Mouse (Mus musculus): ENCODE results near the gene Rpl23. TPM values are rescaled to one million over a fixed set of nuclear protein-coding genes. Genes with fewer than 3 reads are reported as not detected.

The Rpl23 gene
- total and polyA plus RNA-seq, 2 experiments from 2014 or later: 310 to 346 TPM

DNA sequence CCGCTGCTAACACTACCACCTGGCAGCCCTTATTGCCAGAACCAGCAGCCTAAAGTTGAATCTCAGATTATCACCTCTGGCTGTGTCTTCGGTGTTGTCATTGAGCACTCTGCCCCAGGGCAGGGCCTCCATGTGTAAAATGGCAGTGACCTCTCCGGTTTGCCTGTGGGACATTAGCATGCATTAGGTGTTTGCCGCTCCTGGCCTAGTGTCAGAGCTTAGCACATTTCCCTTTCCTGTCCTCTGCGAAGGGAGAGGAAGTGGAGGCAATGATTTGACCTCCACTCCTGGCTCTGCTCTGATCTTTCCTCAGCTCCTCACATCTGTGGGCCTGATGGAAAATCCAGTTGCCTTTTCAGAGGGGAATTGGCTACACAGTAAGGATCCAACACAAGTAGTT is 37.7 kb upstream of the Rpl23 start:
- Histone ChIP-seq H3K4me1 (ENCODE audit: insufficient read depth) (no peaks in the 10 kb centered on the region), H3K4me2 (ENCODE audit: low read depth) (no peak overlapping the region), H3K27ac (ENCODE audit: low read depth, low read length) (no peak overlapping the region), H3K36me3 (ENCODE audit: insufficient read depth) (peaks cover 56% of the 10 kb centered on the region), H3K4me3 (ENCODE audit: low read depth, low read length) (no peak overlapping the region), H3K9ac (no peak overlapping the region), H3K9me3 (ENCODE audit: low read length) (no peaks in the 10 kb centered on the region), H3K27me3 (ENCODE audit: insufficient read depth, low read length) (no peaks in the 10 kb centered on the region)
- no peak for DNase-seq
- TF ChIP-seq CTCF (IDR thresholded peaks at IDR 0.05; ENCODE audit: low read depth): no peak
- 85% methylated on average over 5 of the region's 5 CpGs for WGBS
- ATAC-seq: no peak

DNA sequence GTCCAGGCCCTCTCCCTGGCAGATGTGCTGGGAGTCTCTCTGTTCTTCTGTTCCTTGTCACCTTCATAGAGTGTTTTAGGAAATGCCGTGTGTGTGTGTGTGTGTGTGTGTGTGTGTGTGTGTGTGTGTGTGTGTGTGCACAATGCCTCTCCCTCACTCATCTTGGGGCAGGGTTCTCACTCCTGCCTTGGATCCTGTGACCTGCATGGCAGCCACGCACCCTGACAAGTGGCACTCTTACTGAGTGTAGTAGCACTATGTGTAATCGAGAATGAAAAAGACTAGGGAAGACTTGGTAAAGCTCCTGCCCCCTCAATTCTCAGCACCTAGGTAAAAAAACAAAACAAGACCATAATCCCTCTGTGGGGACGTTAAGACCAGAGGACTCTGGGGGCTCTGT is 36.9 kb upstream of the Rpl23 start:
- no peak overlapping the region for H3K4me2 ChIP-seq (ENCODE audit: low read depth)
- WGBS: 40% methylated on average over 4 of the region's 4 CpGs
- no peak overlapping the region for H3K9ac ChIP-seq
- H3K9me3 ChIP-seq (ENCODE audit: low read length): no peaks in the 10 kb centered on the region
- no peaks in the 10 kb centered on the region for H3K27me3 ChIP-seq (ENCODE audit: insufficient read depth, low read length)
- ATAC-seq (no peak; the same call in 1 of the 2 replicates), DNase-seq (no peak)
- peak overlapping the region; percentile 62 for H3K27ac ChIP-seq (ENCODE audit: low read depth, low read length)
- peaks cover 54% of the 10 kb centered on the region for H3K36me3 ChIP-seq (ENCODE audit: insufficient read depth)
- H3K4me3 ChIP-seq (ENCODE audit: low read depth, low read length): no peak overlapping the region
- H3K4me1 ChIP-seq (ENCODE audit: insufficient read depth): no peaks in the 10 kb centered on the region
- TF ChIP-seq CTCF (IDR thresholded peaks at IDR 0.05; ENCODE audit: low read depth): no peak

DNA sequence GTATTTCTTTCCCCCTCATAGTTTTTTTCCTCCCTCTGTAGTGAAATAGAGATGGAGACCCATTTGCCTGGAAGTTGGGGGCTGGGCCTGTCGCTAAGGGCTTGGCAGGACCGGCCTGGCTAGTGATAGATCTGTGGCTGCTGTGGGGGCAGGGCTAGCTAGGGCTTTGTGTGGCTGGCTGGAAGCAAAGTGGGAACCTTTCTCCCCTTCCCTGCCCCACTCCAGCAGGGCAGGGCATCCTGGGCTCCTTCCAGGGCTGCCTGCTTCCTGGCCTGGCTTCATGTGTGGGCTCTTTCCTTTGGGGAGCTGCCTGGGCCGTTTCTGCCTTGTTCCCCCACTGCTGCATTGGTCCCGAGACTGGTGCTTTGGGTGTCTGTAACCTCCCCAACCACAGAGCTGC is 36.3 kb upstream of the Rpl23 start:
- Histone ChIP-seq H3K9ac (no peak overlapping the region), H3K4me3 (ENCODE audit: low read depth, low read length) (no peak overlapping the region), H3K9me3 (ENCODE audit: low read length) (no peaks in the 10 kb centered on the region), H3K27ac (ENCODE audit: low read depth, low read length) (peak overlapping the region; percentile 62), H3K4me1 (ENCODE audit: insufficient read depth) (peaks cover 1% of the 10 kb centered on the region; the same call in 1 of the 2 replicates), H3K27me3 (ENCODE audit: insufficient read depth, low read length) (no peaks in the 10 kb centered on the region), H3K4me2 (ENCODE audit: low read depth) (no peak overlapping the region), H3K36me3 (ENCODE audit: insufficient read depth) (peaks cover 53% of the 10 kb centered on the region)
- ATAC-seq (peak; percentile 93), DNase-seq (peak; percentile 60)
- TF ChIP-seq CTCF (IDR thresholded peaks at IDR 0.05; ENCODE audit: low read depth): no peak
- WGBS: 8% methylated on average over 4 of the region's 4 CpGs

DNA sequence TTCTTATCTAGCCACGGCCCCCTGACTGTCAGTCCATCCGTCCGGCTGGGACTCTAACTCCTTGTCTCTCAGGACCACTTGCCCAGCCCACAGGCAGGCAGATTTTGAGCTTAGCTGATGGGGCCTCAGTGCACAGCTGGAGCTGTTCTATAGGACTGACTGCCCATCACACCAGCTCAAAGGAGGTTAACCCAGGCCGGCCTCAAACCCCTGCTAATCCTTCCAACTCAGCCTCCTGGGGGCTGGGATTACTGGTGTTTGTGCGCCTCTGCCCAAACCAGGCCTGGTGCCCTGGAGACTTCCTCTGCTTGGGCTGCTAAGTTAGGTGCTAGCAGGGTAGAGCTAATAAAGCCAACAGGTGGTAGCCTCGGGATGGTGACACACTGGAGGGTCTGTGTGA is 35.8 kb upstream of the Rpl23 start:
- no peak for TF ChIP-seq CTCF (IDR thresholded peaks at IDR 0.05; ENCODE audit: low read depth)
- H3K36me3 ChIP-seq (ENCODE audit: insufficient read depth): peaks cover 50% of the 10 kb centered on the region
- H3K9ac ChIP-seq: no peak overlapping the region
- peaks cover 7% of the 10 kb centered on the region for H3K4me1 ChIP-seq (ENCODE audit: insufficient read depth)
- no peak overlapping the region for H3K4me2 ChIP-seq (ENCODE audit: low read depth)
- no peak for ATAC-seq
- 33% methylated on average over 6 of the region's 6 CpGs for WGBS
- H3K27me3 ChIP-seq (ENCODE audit: insufficient read depth, low read length): no peaks in the 10 kb centered on the region
- no peaks in the 10 kb centered on the region for H3K9me3 ChIP-seq (ENCODE audit: low read length)
- DNase-seq: no peak
- 0 out of 2 replicates have a peak overlapping the region, but pooled peaks have one; percentile 62 for H3K27ac ChIP-seq (ENCODE audit: low read depth, low read length)
- H3K4me3 ChIP-seq (ENCODE audit: low read depth, low read length): no peak overlapping the region

DNA sequence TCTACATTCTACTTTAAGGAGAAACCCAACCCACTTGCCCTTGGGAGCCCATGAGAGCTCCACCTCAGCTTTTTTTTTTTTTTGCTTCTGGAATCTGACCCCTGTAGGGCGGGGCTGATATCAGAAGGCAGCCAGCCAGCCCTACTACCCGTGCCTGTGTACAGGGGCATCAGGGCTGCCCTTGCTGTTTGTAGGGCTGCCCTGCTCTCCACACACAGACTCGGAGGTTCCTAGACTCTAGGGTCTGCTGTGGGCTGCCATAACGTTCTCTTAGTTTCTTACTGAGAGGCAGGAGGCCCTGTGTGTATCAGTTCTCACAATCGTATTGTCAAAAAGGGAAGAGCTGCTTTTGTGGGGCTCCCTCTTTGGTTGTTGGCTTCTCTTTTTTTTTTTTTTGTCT is 35.1 kb upstream of the Rpl23 start:
- Histone ChIP-seq H3K4me3 (ENCODE audit: low read depth, low read length) (no peak overlapping the region), H3K9ac (no peak overlapping the region), H3K4me2 (ENCODE audit: low read depth) (no peak overlapping the region), H3K27ac (ENCODE audit: low read depth, low read length) (no peak overlapping the region), H3K36me3 (ENCODE audit: insufficient read depth) (peaks cover 43% of the 10 kb centered on the region), H3K4me1 (ENCODE audit: insufficient read depth) (peaks cover 12% of the 10 kb centered on the region), H3K27me3 (ENCODE audit: insufficient read depth, low read length) (no peaks in the 10 kb centered on the region), H3K9me3 (ENCODE audit: low read length) (no peaks in the 10 kb centered on the region)
- DNase-seq (no peak), ATAC-seq (no peak)
- WGBS: 46% methylated on average over 5 of the region's 5 CpGs
- no peak for TF ChIP-seq CTCF (IDR thresholded peaks at IDR 0.05; ENCODE audit: low read depth)

DNA sequence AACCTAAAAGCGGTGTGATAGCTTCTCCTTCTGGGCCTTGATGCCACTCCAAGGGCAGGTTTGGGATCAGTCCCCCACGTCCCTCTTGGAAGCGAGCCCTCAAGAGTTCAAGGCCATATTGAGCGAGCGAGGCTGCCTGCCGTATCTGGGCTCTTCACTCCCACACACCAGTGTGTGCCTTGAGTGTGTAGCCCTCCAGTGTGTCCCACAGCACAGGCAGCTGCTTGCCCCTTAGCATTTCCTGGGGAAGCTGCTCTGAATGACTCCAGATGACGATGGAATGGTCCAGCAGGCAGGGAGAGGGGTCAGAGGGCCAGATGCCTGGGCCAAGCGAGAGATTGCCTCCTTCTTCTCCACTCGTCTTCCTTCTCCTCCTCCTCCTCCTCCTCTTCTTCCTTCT is 34.7 kb upstream of the Rpl23 start:
- no peak for ATAC-seq
- H3K4me1 ChIP-seq (ENCODE audit: insufficient read depth): peaks cover 16% of the 10 kb centered on the region
- no peak overlapping the region for H3K4me2 ChIP-seq (ENCODE audit: low read depth)
- no peaks in the 10 kb centered on the region for H3K27me3 ChIP-seq (ENCODE audit: insufficient read depth, low read length)
- H3K9ac ChIP-seq: no peak overlapping the region
- no peaks in the 10 kb centered on the region for H3K9me3 ChIP-seq (ENCODE audit: low read length)
- no peak for DNase-seq
- peaks cover 41% of the 10 kb centered on the region for H3K36me3 ChIP-seq (ENCODE audit: insufficient read depth)
- TF ChIP-seq CTCF (IDR thresholded peaks at IDR 0.05; ENCODE audit: low read depth): no peak
- no peak overlapping the region for H3K27ac ChIP-seq (ENCODE audit: low read depth, low read length)
- 76% methylated on average over 9 of the region's 9 CpGs for WGBS
- no peak overlapping the region for H3K4me3 ChIP-seq (ENCODE audit: low read depth, low read length)

DNA sequence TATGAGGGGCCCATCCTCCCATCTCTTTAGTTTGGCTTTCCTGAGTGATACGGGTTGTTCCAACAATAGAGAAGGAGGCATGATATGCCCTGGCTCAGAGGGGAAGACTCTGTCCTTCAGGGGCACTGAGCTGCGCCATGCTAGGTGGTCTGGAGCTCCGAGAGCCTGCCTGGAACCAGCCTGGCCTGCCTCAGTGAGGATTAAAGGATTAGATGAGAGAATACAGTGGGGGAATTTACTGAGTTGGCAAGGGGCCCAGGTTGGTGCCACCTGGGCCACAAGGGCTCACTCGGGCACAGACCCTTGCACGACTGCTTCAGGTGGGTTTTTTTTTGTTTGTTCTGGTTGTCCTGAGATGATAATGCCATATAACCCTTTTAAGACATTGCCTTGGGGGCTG is 33.9 kb upstream of the Rpl23 start:
- H3K27ac ChIP-seq (ENCODE audit: low read depth, low read length): no peak overlapping the region
- DNase-seq (no peak), ATAC-seq (no peak)
- H3K36me3 ChIP-seq (ENCODE audit: insufficient read depth): peaks cover 37% of the 10 kb centered on the region
- H3K27me3 ChIP-seq (ENCODE audit: insufficient read depth, low read length): no peaks in the 10 kb centered on the region
- TF ChIP-seq CTCF (IDR thresholded peaks at IDR 0.05; ENCODE audit: low read depth): no peak
- no peak overlapping the region for H3K4me3 ChIP-seq (ENCODE audit: low read depth, low read length)
- peaks cover 22% of the 10 kb centered on the region for H3K4me1 ChIP-seq (ENCODE audit: insufficient read depth)
- no peak overlapping the region for H3K9ac ChIP-seq
- no peak overlapping the region for H3K4me2 ChIP-seq (ENCODE audit: low read depth)
- WGBS: 40% methylated on average over 5 of the region's 5 CpGs
- H3K9me3 ChIP-seq (ENCODE audit: low read length): no peaks in the 10 kb centered on the region

DNA sequence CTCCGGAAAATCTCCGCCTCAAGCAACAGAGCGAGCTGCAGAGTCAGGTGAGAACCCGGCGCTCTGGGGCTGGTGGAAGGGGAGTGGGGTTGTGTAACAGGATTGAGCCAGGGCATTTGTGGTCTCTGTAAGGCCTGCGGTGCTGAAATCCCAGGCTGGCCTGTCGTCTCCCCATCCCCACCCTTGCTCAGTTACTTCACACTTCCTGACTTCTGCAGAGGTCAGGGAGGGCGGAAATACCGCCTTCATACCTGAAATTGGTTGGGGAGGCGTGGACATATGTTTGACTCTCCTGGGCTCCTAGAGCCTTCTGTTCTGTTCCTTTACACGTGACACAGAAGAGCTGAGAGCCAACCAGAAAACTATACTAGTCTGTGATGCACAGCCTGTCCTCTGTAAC is 33.5 kb upstream of the Rpl23 start:
- H3K27ac ChIP-seq (ENCODE audit: low read depth, low read length): no peak overlapping the region
- no peak overlapping the region for H3K9ac ChIP-seq
- H3K4me3 ChIP-seq (ENCODE audit: low read depth, low read length): no peak overlapping the region
- no peak for ATAC-seq
- no peak for TF ChIP-seq CTCF (IDR thresholded peaks at IDR 0.05; ENCODE audit: low read depth)
- WGBS: 78% methylated on average over 11 of the region's 11 CpGs
- no peak overlapping the region for H3K4me2 ChIP-seq (ENCODE audit: low read depth)
- peaks cover 34% of the 10 kb centered on the region for H3K36me3 ChIP-seq (ENCODE audit: insufficient read depth)
- no peak for DNase-seq
- H3K27me3 ChIP-seq (ENCODE audit: insufficient read depth, low read length): no peaks in the 10 kb centered on the region
- peaks cover 22% of the 10 kb centered on the region for H3K4me1 ChIP-seq (ENCODE audit: insufficient read depth)
- H3K9me3 ChIP-seq (ENCODE audit: low read length): no peaks in the 10 kb centered on the region
